Mouse (Mus musculus) ES-E14 (cell line): Measurements from ENCODE around the gene Znrf2. TPM values are rescaled to one million over a fixed set of nuclear protein-coding genes. Genes with fewer than 3 reads are reported as not detected.
"Not testable (repeated sequence)": the region's sequence is repeated elsewhere in the genome, so short reads cannot be mapped to it uniquely, and the experiment has no call there.

Experiments
- DNase-seq: peaks from one replicate; pipeline ENCODE4 v3.0.0-alpha.2; 2013; ENCODE audit warnings: low read depth, low spot score
- H3K27ac ChIP-seq: 2 replicates; pipeline ENCODE4 v1.5.1; 2012; ENCODE audit warnings: low read depth, mild to moderate bottlenecking, low read length, moderate library complexity, mixed read lengths; ENCODE audit not compliant: poor library complexity, insufficient read depth, severe bottlenecking
- H3K36me3 ChIP-seq: 2 replicates; pipeline ENCODE4 v1.6.1; 2012; ENCODE audit warnings: mild to moderate bottlenecking, low read length, moderate library complexity, mixed read lengths; ENCODE audit not compliant: control insufficient read depth, poor library complexity, insufficient read depth, severe bottlenecking
- H3K4me1 ChIP-seq, 2 experiments: fragments of 150-350 bp in 1 of 2; sonication (generic) in 1 of 2; 2 replicates each; pipeline ENCODE4 v1.6.1; 2012; ENCODE audit warnings: low read length in 2 of 2, mild to moderate bottlenecking in 1 of 2, mixed read lengths in 1 of 2; ENCODE audit not compliant: control insufficient read depth in 2 of 2, insufficient read depth in 2 of 2, poor library complexity in 1 of 2
- H3K4me3 ChIP-seq, 2 experiments: fragments of 150-350 bp in 1 of 2; sonication (generic) in 1 of 2; 2 replicates each; pipeline ENCODE4 v1.5.1; 2012; ENCODE audit warnings: low read length in 2 of 2, low read depth in 1 of 2, mild to moderate bottlenecking in 1 of 2, mixed read lengths in 1 of 2; ENCODE audit not compliant: insufficient read depth in 1 of 2, poor library complexity in 1 of 2, severe bottlenecking in 1 of 2
- H3K9ac ChIP-seq: 2 replicates; pipeline ENCODE4 v1.6.1; 2012; ENCODE audit warnings: low read depth, mild to moderate bottlenecking, low read length, mixed read lengths; ENCODE audit not compliant: poor library complexity, insufficient read depth, severe bottlenecking
- H3K9me3 ChIP-seq: fragments of 150-350 bp; sonication (generic); 2 replicates; pipeline ENCODE4 v1.6.1; 2012; ENCODE audit warnings: low read depth, mild to moderate bottlenecking, low read length; ENCODE audit not compliant: control insufficient read depth, insufficient read depth
- CHD2 ChIP-seq: IDR thresholded peaks from 2 replicates; pipeline ENCODE4 v1.6.1; 2014; ENCODE audit warnings: mild to moderate bottlenecking, low read depth, low read length, inconsistent platforms
- HCFC1 ChIP-seq: IDR thresholded peaks from 2 replicates; pipeline ENCODE4 v1.6.1; 2012; ENCODE audit warnings: low read length, inconsistent platforms, borderline replicate concordance; ENCODE audit not compliant: insufficient read depth
- MAFK ChIP-seq: IDR thresholded peaks from 2 replicates; pipeline ENCODE4 v1.6.1; 2014; ENCODE audit warnings: mild to moderate bottlenecking, low read depth, low read length, inconsistent platforms; ENCODE audit not compliant: insufficient read depth
- ZC3H11A ChIP-seq: IDR thresholded peaks from 2 replicates; pipeline ENCODE4 v1.6.1; 2012; ENCODE audit warnings: low read depth, mild to moderate bottlenecking, inconsistent platforms, low read length, borderline replicate concordance
- ZNF384 ChIP-seq: IDR thresholded peaks from 2 replicates; pipeline ENCODE4 v1.6.1; 2012; ENCODE audit warnings: low read depth, low read length, inconsistent platforms
- in situ Hi-C, 2 experiments: fragments of 600-800 bp; cut with MboI; formaldehyde crosslinking; loops; one replicate each; pipeline ENCODE4 v1.15.1; 2025; ENCODE audit warnings: low sequenced_read_pairs in 2 of 2, inconsistent platforms in 1 of 2; ENCODE audit not compliant: unreplicated experiment in 2 of 2
- total RNA-seq: library from RNA; depleted of rRNA; stranded (reverse); fragments of 300-350 nt; gene quantifications from 2 replicates; pipeline ENCODE4 v1.2.3, GENCODE M21; 2012

Znrf2 gene
- total RNA-seq, 1 experiment = 35.0 TPM

- no peak overlapping the region for H3K4me3 ChIP-seq
- H3K4me1 ChIP-seq = peaks cover 16 to 40% of the 10 kb centered on the region in 2 experiments
- 0 out of 2 replicates have a peak, but pooled peaks have one; percentile 32 for TF ChIP-seq CHD2
- TF ChIP-seq HCFC1 = no peak
- H3K27ac ChIP-seq = no peak overlapping the region; the same call in 1 of the 2 replicates
- H3K9ac ChIP-seq = no peak overlapping the region
- in situ Hi-C loops = no loop called here
- DNase-seq = peak; percentile 62
- H3K36me3 ChIP-seq = no peaks in the 10 kb centered on the region
- no peaks in the 10 kb centered on the region for H3K9me3 ChIP-seq
Measured at GRCm38 (mm10) chr6:54854859-54855258, 38.1 kb downstream of the Znrf2 start.

- TF ChIP-seq MAFK (peak; percentile 85), ZC3H11A (no peak)
- no peak for DNase-seq
- Histone ChIP-seq H3K36me3 (no peaks in the 10 kb centered on the region), H3K27ac (no peak overlapping the region; the same call in 1 of the 2 replicates), H3K4me1 (peaks cover 14 to 32% of the 10 kb centered on the region in 2 experiments), H3K9ac (no peak overlapping the region), H3K9me3 (no peaks in the 10 kb centered on the region), H3K4me3 (no peak overlapping the region)
- in situ Hi-C loops = no loop called here
Measured at GRCm38 (mm10) chr6:54855801-54856583, 39.3 kb downstream of the Znrf2 start.

GRCm38 (mm10) chr6:54859159-54859558 is 42.4 kb downstream of the Znrf2 start:
- H3K4me3 ChIP-seq, H3K9ac ChIP-seq, H3K36me3 ChIP-seq, H3K27ac ChIP-seq, DNase-seq, in situ Hi-C loops, H3K9me3 ChIP-seq: not testable (repeated sequence)
- H3K4me1 ChIP-seq = peaks cover 5 to 13% of the 10 kb centered on the region in 2 experiments

GRCm38 (mm10) chr6:54860180-54860579 is 43.5 kb downstream of the Znrf2 start:
- H3K9me3 ChIP-seq = no peaks in the 10 kb centered on the region
- no peak overlapping the region for H3K27ac ChIP-seq
- TF ChIP-seq ZC3H11A (no peak), CHD2 (no peak), ZNF384 (no peak), HCFC1 (no peak), MAFK (no peak)
- H3K4me3 ChIP-seq = no peak overlapping the region
- no peak for DNase-seq
- peaks cover 5 to 7% of the 10 kb centered on the region in 2 experiments for H3K4me1 ChIP-seq
- no peak overlapping the region for H3K9ac ChIP-seq
- H3K36me3 ChIP-seq = no peaks in the 10 kb centered on the region; the same call in none of the 2 replicates
- in situ Hi-C loops = no loop called here
